Mouse (Mus musculus) thymus, adult 2 months (tissue): ENCODE measurements around the gene Hinfp. TPM values are rescaled to one million over a fixed set of nuclear protein-coding genes. Genes with fewer than 3 reads are reported as not detected.

Experiments
- DNase-seq: peaks from one replicate; pipeline ENCODE4 v3.0.0; 2021
- H3K27ac ChIP-seq: fragments of 200-500 bp; 2 replicates; pipeline ENCODE4 v1.5.1; 2012; ENCODE audit warnings: low read length, control low read depth; ENCODE audit not compliant: control insufficient read depth, insufficient read depth
- H3K27me3 ChIP-seq: fragments of 200-500 bp; 2 replicates; pipeline ENCODE4 v1.6.1; 2012; ENCODE audit warnings: mild to moderate bottlenecking, low read length, moderate library complexity, mixed read lengths; ENCODE audit not compliant: control insufficient read depth, insufficient read depth
- H3K36me3 ChIP-seq: fragments of 200-500 bp; 2 replicates; pipeline ENCODE4 v1.6.1; 2012; ENCODE audit warnings: mild to moderate bottlenecking, low read length, moderate library complexity; ENCODE audit not compliant: control insufficient read depth, insufficient read depth
- H3K4me1 ChIP-seq: fragments of 200-500 bp; replicated peaks from 2 replicates; pipeline ENCODE4 v1.6.1; 2012; ENCODE audit warnings: low read length; ENCODE audit not compliant: control insufficient read depth, insufficient read depth
- H3K4me3 ChIP-seq: fragments of 200-500 bp; 2 replicates; pipeline ENCODE4 v1.5.1; 2012; ENCODE audit warnings: mild to moderate bottlenecking, low read length, control low read depth, moderate library complexity; ENCODE audit not compliant: control insufficient read depth, insufficient read depth
- CTCF ChIP-seq: fragments of 200-500 bp; IDR thresholded peaks from 2 replicates; pipeline ENCODE4 v1.5.1; 2012; ENCODE audit warnings: mild to moderate bottlenecking, control low read depth, low read length, moderate library complexity, borderline replicate concordance; ENCODE audit not compliant: control insufficient read depth, poor library complexity, insufficient read depth; ENCODE audit errors: extremely low read depth
- POLR2A ChIP-seq: fragments of 200-500 bp; IDR thresholded peaks from 2 replicates; pipeline ENCODE4 v1.6.1; 2012; ENCODE audit warnings: mild to moderate bottlenecking, low read length, control low read depth, moderate library complexity; ENCODE audit not compliant: control insufficient read depth, poor library complexity, insufficient read depth; ENCODE audit errors: extremely low read depth
- WGBS: fragments of 180-500 bp; shearing (Covaris S2); methylation state at CpG from one replicate; pipeline ENCODE4 v1.1.7; 2018; 5-methylcytosine and 5-hydroxymethylcytosine counted together
- polyA plus RNA-seq: library from polyadenylated mRNA; depleted of rRNA; stranded (reverse); fragments of >200 nt; gene quantifications from 2 replicates; pipeline ENCODE4 v1.2.3, GENCODE M21; 2012

Hinfp gene
- polyA plus RNA-seq, 1 experiment, result 71.1 TPM

- Histone ChIP-seq H3K36me3 (no peaks in the 10 kb centered on the region), H3K27ac (peak overlapping the region; percentile 29; the same call in 1 of the 2 replicates), H3K27me3 (no peaks in the 10 kb centered on the region), H3K4me3 (no peak overlapping the region), H3K4me1 (peaks cover 21% of the 10 kb centered on the region)
- no peak for DNase-seq
- WGBS, result 84% methylated on average over 8 of the region's 8 CpGs
- no peak for TF ChIP-seq CTCF
- TF ChIP-seq POLR2A, result no peak
These were observed 38.8 kb downstream of the Hinfp start for GRCm38 (mm10) chr9:44266478-44267226.

- Histone ChIP-seq H3K36me3 (no peaks in the 10 kb centered on the region), H3K27me3 (no peaks in the 10 kb centered on the region), H3K4me1 (peaks cover 12% of the 10 kb centered on the region), H3K27ac (no peak overlapping the region), H3K4me3 (no peak overlapping the region)
- WGBS, result 98% methylated on average over 14 of the region's 14 CpGs
- no peak for TF ChIP-seq POLR2A
- TF ChIP-seq CTCF, result no peak
- no peak for DNase-seq
These were observed 44.1 kb downstream of the Hinfp start for GRCm38 (mm10) chr9:44261388-44261787.

- Histone ChIP-seq H3K27ac (no peak overlapping the region), H3K36me3 (no peaks in the 10 kb centered on the region), H3K27me3 (no peaks in the 10 kb centered on the region), H3K4me3 (no peak overlapping the region), H3K4me1 (peaks cover 24% of the 10 kb centered on the region)
- 58% methylated on average over 10 of the region's 10 CpGs for WGBS
- no peak for TF ChIP-seq CTCF
- DNase-seq, result no peak
These were observed 46.5 kb downstream of the Hinfp start for GRCm38 (mm10) chr9:44259014-44259413.

GRCm38 (mm10) chr9:44256213-44256612 lies 49.3 kb downstream of the Hinfp start:
- TF ChIP-seq POLR2A (no peak), CTCF (no peak)
- peaks cover 27% of the 10 kb centered on the region for H3K4me1 ChIP-seq
- whole genome bisulfite sequencing, result 98% methylated on average over 8 of the region's 8 CpGs
- H3K27me3 ChIP-seq, result no peaks in the 10 kb centered on the region
- H3K4me3 ChIP-seq, result no peak overlapping the region
- no peak overlapping the region for H3K27ac ChIP-seq
- no peak for DNase-seq
- H3K36me3 ChIP-seq, result no peaks in the 10 kb centered on the region

DNA sequence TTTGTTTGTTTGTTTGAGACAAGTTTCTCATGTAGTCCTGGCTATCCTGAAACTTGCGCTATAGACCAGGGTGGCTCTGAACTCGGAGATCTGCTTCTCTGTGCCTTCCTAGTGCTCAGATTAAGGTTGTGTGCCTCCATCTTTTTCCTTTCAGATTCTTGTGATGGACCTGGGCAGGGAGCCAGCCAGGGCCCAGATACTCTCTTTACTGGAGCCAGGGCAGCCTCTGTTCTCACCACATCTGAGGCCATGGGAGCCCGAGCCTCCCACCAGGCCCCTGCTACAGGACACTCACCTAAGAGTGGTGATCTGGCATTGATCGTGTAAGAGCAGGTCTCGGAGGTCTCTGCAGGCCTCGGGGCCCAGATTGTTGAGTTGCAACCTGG lies 50.3 kb downstream of the Hinfp start:
- H3K27me3 ChIP-seq, result no peaks in the 10 kb centered on the region
- TF ChIP-seq POLR2A (no peak), CTCF (no peak)
- H3K4me1 ChIP-seq, result peaks cover 31% of the 10 kb centered on the region
- no peak for DNase-seq
- no peaks in the 10 kb centered on the region for H3K36me3 ChIP-seq
- no peak overlapping the region for H3K27ac ChIP-seq
- H3K4me3 ChIP-seq, result no peak overlapping the region
- WGBS, result 93% methylated on average over 6 of the region's 6 CpGs

DNA sequence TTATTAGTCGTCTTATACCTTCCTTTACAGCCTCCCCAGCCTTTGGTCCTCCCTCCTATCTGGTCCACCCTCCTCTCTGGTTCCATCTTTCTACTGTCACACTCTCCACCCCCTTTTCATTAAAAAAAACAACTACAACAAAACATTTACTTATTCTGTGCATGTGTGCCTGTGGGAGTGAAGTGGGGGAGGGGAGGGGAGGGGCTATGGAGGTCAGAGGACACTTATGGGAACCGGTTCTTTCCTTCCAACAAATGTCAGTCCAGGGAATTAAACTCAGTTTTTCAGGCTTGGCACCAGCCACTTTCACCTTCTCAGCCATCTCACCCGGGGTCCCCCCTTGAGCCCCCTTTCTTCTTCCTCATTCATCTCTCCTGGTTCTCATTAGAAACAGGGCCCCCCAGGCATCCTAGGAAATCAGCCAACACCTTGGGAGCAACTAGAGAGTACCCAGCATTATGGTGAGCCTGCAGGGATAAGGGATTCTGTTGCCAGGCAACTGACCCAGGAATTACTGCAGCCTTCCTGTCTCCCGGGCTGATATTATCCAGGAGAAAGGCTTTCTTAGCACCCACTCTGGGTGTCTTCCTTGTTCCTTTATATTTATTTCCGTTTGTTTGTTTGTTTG lies 50.8 kb downstream of the Hinfp start:
- DNase-seq, result no peak
- 88% methylated on average over 5 of the region's 5 CpGs for WGBS
- TF ChIP-seq POLR2A, result no peak
- TF ChIP-seq CTCF, result no peak
- H3K27ac ChIP-seq, result no peak overlapping the region
- no peak overlapping the region for H3K4me3 ChIP-seq
- H3K27me3 ChIP-seq, result no peaks in the 10 kb centered on the region
- no peaks in the 10 kb centered on the region for H3K36me3 ChIP-seq
- peaks cover 36% of the 10 kb centered on the region for H3K4me1 ChIP-seq
